Mouse (Mus musculus): ENCODE measurements around the gene Cad. TPM values are rescaled to one million over a fixed set of nuclear protein-coding genes. Genes with fewer than 3 reads are reported as not detected.
"Not testable (repeated sequence)": the region's sequence is repeated elsewhere in the genome, so short reads cannot be mapped to it uniquely, and the experiment has no call there.

Gene Cad
- polyA plus RNA-seq (2014; fragmentation: Nextera tagmentation; extraction: Ambion mirVana): 13.3 and 14.3 TPM in 2 replicates

- Histone ChIP-seq H3K36me3 (ENCODE audit: control insufficient read depth, insufficient read depth, low read length) (peaks cover 33% of the 10 kb centered on the region), H3K27me3 (ENCODE audit: control insufficient read depth, insufficient read depth, low read length) (no peaks in the 10 kb centered on the region), H3K9ac (ENCODE audit: low read length) (peak within 1 kb of the TSS; percentile 76), H3K4me1 (ENCODE audit: control insufficient read depth in 2 of 2, insufficient read depth in 2 of 2, low read length in 2 of 2) (peaks cover 3 to 16% of the 10 kb centered on the region in 2 experiments; a peak in 3 of 4 replicates), H3K4me2 (ENCODE audit: low read length) (peak within 1 kb of the TSS; percentile 76), H3K27ac (replicated peaks in 1 of 2; ENCODE audit: control insufficient read depth in 1 of 2, insufficient read depth in 1 of 2, low read depth in 2 of 2, low read length in 2 of 2) (peak within 1 kb of the TSS; percentile 37 to 59), H3K4me3 (ENCODE audit: control insufficient read depth in 1 of 2, insufficient read depth in 1 of 2, low read depth in 1 of 2, low read length in 2 of 2) (peak within 1 kb of the TSS; percentile 51 to 60), H3K9me3 (ENCODE audit: control insufficient read depth, low read length) (no peaks in the 10 kb centered on the region)
- under 1% methylated on average over 64 of the region's 64 CpGs for WGBS
- peak; percentile 95 for ATAC-seq (ENCODE audit: insufficient number of reproducible peaks, insufficient read depth, low FRiP score, low read depth)
These were observed at the start of gene Cad for GRCm38 (mm10) chr5:31054261-31055215. Cad (plus strand) TSS chr5:31054780.

- Histone ChIP-seq H3K27me3 (ENCODE audit: control insufficient read depth, insufficient read depth, low read length) (no peaks in the 10 kb centered on the region), H3K9ac (ENCODE audit: low read length) (no peak overlapping the region), H3K9me3 (ENCODE audit: control insufficient read depth, low read length) (no peaks in the 10 kb centered on the region), H3K4me2 (ENCODE audit: low read length) (no peak overlapping the region), H3K36me3 (ENCODE audit: control insufficient read depth, insufficient read depth, low read length) (no peaks in the 10 kb centered on the region), H3K4me3 (ENCODE audit: control insufficient read depth in 1 of 2, insufficient read depth in 1 of 2, low read depth in 1 of 2, low read length in 2 of 2) (no peak overlapping the region), H3K4me1 (ENCODE audit: control insufficient read depth in 2 of 2, insufficient read depth in 2 of 2, low read length in 2 of 2) (peaks cover 3% of the 10 kb centered on the region in 2 experiments; a peak in 2 of 4 replicates), H3K27ac (replicated peaks in 1 of 2; ENCODE audit: control insufficient read depth in 1 of 2, insufficient read depth in 1 of 2, low read depth in 2 of 2, low read length in 2 of 2) (no peak overlapping the region)
- ATAC-seq (ENCODE audit: insufficient number of reproducible peaks, insufficient read depth, low FRiP score, low read depth): no peak
- 75% methylated on average over 3 of the region's 3 CpGs for WGBS
These were observed 41.8 kb upstream of the Cad start for GRCm38 (mm10) chr5:31012737-31013136.

GRCm38 (mm10) chr5:31015913-31016312, 38.7 kb upstream of the Cad start:
- no peak for ATAC-seq (ENCODE audit: insufficient number of reproducible peaks, insufficient read depth, low FRiP score, low read depth)
- H3K36me3 ChIP-seq (ENCODE audit: control insufficient read depth, insufficient read depth, low read length): no peaks in the 10 kb centered on the region
- H3K9ac ChIP-seq (ENCODE audit: low read length): no peak overlapping the region
- H3K4me2 ChIP-seq (ENCODE audit: low read length): no peak overlapping the region
- H3K27me3 ChIP-seq (ENCODE audit: control insufficient read depth, insufficient read depth, low read length): no peaks in the 10 kb centered on the region
- WGBS: 4% methylated on average over 2 of the region's 2 CpGs
- H3K9me3 ChIP-seq (ENCODE audit: control insufficient read depth, low read length): no peaks in the 10 kb centered on the region
- no peak overlapping the region for H3K4me3 ChIP-seq (ENCODE audit: control insufficient read depth in 1 of 2, insufficient read depth in 1 of 2, low read depth in 1 of 2, low read length in 2 of 2)
- peaks cover 3% of the 10 kb centered on the region in 2 experiments; a peak in 2 of 4 replicates for H3K4me1 ChIP-seq (ENCODE audit: control insufficient read depth in 2 of 2, insufficient read depth in 2 of 2, low read length in 2 of 2)
- H3K27ac ChIP-seq (replicated peaks in 1 of 2; ENCODE audit: control insufficient read depth in 1 of 2, insufficient read depth in 1 of 2, low read depth in 2 of 2, low read length in 2 of 2): peak overlapping the region; percentile 24 to 46; a peak in 3 of 4 replicates

- WGBS: 92% methylated on average over 4 of the region's 5 CpGs
- H3K27ac ChIP-seq (replicated peaks in 1 of 2; ENCODE audit: control insufficient read depth in 1 of 2, insufficient read depth in 1 of 2, low read depth in 2 of 2, low read length in 2 of 2); H3K4me3 ChIP-seq (ENCODE audit: control insufficient read depth in 1 of 2, insufficient read depth in 1 of 2, low read depth in 1 of 2, low read length in 2 of 2); H3K9me3 ChIP-seq (ENCODE audit: control insufficient read depth, low read length); H3K4me1 ChIP-seq (ENCODE audit: control insufficient read depth in 2 of 2, insufficient read depth in 2 of 2, low read length in 2 of 2); H3K4me2 ChIP-seq (ENCODE audit: low read length); H3K36me3 ChIP-seq (ENCODE audit: control insufficient read depth, insufficient read depth, low read length); ATAC-seq (ENCODE audit: insufficient number of reproducible peaks, insufficient read depth, low FRiP score, low read depth); H3K27me3 ChIP-seq (ENCODE audit: control insufficient read depth, insufficient read depth, low read length); H3K9ac ChIP-seq (ENCODE audit: low read length): not testable (repeated sequence)
These were observed 32.8 kb upstream of the Cad start for GRCm38 (mm10) chr5:31021790-31022189.

- no peak overlapping the region for H3K4me2 ChIP-seq (ENCODE audit: low read length)
- no peak overlapping the region for H3K9ac ChIP-seq (ENCODE audit: low read length)
- H3K9me3 ChIP-seq (ENCODE audit: control insufficient read depth, low read length): no peaks in the 10 kb centered on the region
- H3K27me3 ChIP-seq (ENCODE audit: control insufficient read depth, insufficient read depth, low read length): no peaks in the 10 kb centered on the region
- H3K4me3 ChIP-seq (ENCODE audit: control insufficient read depth in 1 of 2, insufficient read depth in 1 of 2, low read depth in 1 of 2, low read length in 2 of 2): no peak overlapping the region
- 68% methylated on average over 1 of the region's 1 CpGs for WGBS
- no peak for ATAC-seq (ENCODE audit: insufficient number of reproducible peaks, insufficient read depth, low FRiP score, low read depth)
- no peaks in the 10 kb centered on the region for H3K4me1 ChIP-seq (ENCODE audit: control insufficient read depth in 2 of 2, insufficient read depth in 2 of 2, low read length in 2 of 2)
- H3K36me3 ChIP-seq (ENCODE audit: control insufficient read depth, insufficient read depth, low read length): no peaks in the 10 kb centered on the region
- H3K27ac ChIP-seq (replicated peaks in 1 of 2; ENCODE audit: control insufficient read depth in 1 of 2, insufficient read depth in 1 of 2, low read depth in 2 of 2, low read length in 2 of 2): no peak overlapping the region
These were observed 31.9 kb upstream of the Cad start for GRCm38 (mm10) chr5:31022690-31023089.

DNA sequence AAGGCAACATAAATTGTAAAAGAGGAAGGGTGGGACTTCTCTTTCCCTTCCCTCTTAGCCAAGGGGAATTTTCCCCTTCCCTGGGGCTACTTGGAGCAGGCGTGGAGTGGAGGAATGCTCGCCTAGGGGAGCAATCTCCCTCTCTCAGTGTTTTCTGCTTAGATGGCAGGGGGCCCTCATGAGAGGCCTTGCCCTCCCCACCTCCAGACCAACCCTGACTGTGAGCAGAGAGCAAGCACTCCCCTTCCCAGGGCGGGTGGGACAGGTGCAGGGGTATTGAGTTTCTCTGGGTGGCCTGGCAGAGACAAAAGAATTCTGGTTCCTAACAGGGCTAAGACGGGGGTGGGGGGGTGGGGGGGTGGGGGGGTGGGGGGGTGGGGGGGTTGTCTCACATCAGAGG, 31.3 kb upstream of the Cad start:
- Histone ChIP-seq H3K4me1 (ENCODE audit: control insufficient read depth in 2 of 2, insufficient read depth in 2 of 2, low read length in 2 of 2) (no peaks in the 10 kb centered on the region), H3K27me3 (ENCODE audit: control insufficient read depth, insufficient read depth, low read length) (no peaks in the 10 kb centered on the region), H3K36me3 (ENCODE audit: control insufficient read depth, insufficient read depth, low read length) (no peaks in the 10 kb centered on the region), H3K4me3 (ENCODE audit: control insufficient read depth in 1 of 2, insufficient read depth in 1 of 2, low read depth in 1 of 2, low read length in 2 of 2) (no peak overlapping the region), H3K4me2 (ENCODE audit: low read length) (no peak overlapping the region), H3K9ac (ENCODE audit: low read length) (no peak overlapping the region), H3K9me3 (ENCODE audit: control insufficient read depth, low read length) (no peaks in the 10 kb centered on the region), H3K27ac (replicated peaks in 1 of 2; ENCODE audit: control insufficient read depth in 1 of 2, insufficient read depth in 1 of 2, low read depth in 2 of 2, low read length in 2 of 2) (no peak overlapping the region)
- ATAC-seq (ENCODE audit: insufficient number of reproducible peaks, insufficient read depth, low FRiP score, low read depth): no peak
- 25% methylated on average over 4 of the region's 4 CpGs for WGBS

DNA sequence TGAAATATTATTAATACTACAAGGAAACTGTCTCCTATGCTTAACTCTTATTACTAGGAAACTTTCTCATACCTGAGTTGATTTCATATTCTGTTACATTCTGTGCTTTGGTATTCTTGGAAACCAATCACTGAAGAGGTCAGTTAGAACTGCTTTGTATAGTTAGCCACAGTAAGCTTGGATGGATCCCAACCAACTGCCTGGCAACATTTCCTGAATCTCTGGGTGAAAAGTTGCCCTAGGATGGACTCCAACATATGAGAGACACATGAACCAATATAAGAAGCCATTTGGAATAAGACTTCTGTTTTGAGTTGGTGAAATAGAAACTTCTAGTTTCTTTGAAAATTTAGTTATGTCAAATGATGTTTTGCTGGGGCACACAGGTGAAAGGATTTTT, 29.9 kb upstream of the Cad start:
- Histone ChIP-seq H3K4me3 (ENCODE audit: control insufficient read depth in 1 of 2, insufficient read depth in 1 of 2, low read depth in 1 of 2, low read length in 2 of 2) (no peak overlapping the region), H3K36me3 (ENCODE audit: control insufficient read depth, insufficient read depth, low read length) (no peaks in the 10 kb centered on the region), H3K4me2 (ENCODE audit: low read length) (no peak overlapping the region), H3K27me3 (ENCODE audit: control insufficient read depth, insufficient read depth, low read length) (no peaks in the 10 kb centered on the region), H3K9ac (ENCODE audit: low read length) (no peak overlapping the region), H3K4me1 (ENCODE audit: control insufficient read depth in 2 of 2, insufficient read depth in 2 of 2, low read length in 2 of 2) (no peaks in the 10 kb centered on the region), H3K9me3 (ENCODE audit: control insufficient read depth, low read length) (no peaks in the 10 kb centered on the region), H3K27ac (replicated peaks in 1 of 2; ENCODE audit: control insufficient read depth in 1 of 2, insufficient read depth in 1 of 2, low read depth in 2 of 2, low read length in 2 of 2) (no peak overlapping the region)
- no peak for ATAC-seq (ENCODE audit: insufficient number of reproducible peaks, insufficient read depth, low FRiP score, low read depth)
